Mouse (Mus musculus) forebrain, embryonic 13.5 days (tissue): Measurements from ENCODE around the gene H1fx. TPM values are rescaled to one million over a fixed set of nuclear protein-coding genes. Genes with fewer than 3 reads are reported as not detected.

ENCODE experiments used
- ATAC-seq: fragments of 200-750 bp; cut with Nextera tagmentation; 2 replicates; pipeline ENCODE4 v1.8.0; 2017
- H3K27ac ChIP-seq: fragments of 300-500 bp; sonication (generic); 2 replicates; pipeline ENCODE4 v1.5.1; 2015; ENCODE audit warnings: inconsistent platforms, mild to moderate bottlenecking, moderate library complexity
- H3K27me3 ChIP-seq: fragments of 300-500 bp; sonication (generic); 2 replicates; pipeline ENCODE4 v1.6.1; 2015; ENCODE audit warnings: mild to moderate bottlenecking, inconsistent platforms
- H3K36me3 ChIP-seq: fragments of 300-500 bp; sonication (generic); 2 replicates; pipeline ENCODE4 v1.6.1; 2015; ENCODE audit warnings: mild to moderate bottlenecking, inconsistent platforms; ENCODE audit not compliant: poor library complexity, severe bottlenecking
- H3K4me1 ChIP-seq: fragments of 300-500 bp; sonication (generic); 2 replicates; pipeline ENCODE4 v1.6.1; 2015; ENCODE audit warnings: inconsistent platforms
- H3K4me2 ChIP-seq: fragments of 300-500 bp; sonication (generic); 2 replicates; pipeline ENCODE4 v1.6.1; 2015; ENCODE audit warnings: inconsistent platforms, mild to moderate bottlenecking, moderate library complexity
- H3K4me3 ChIP-seq: fragments of 300-500 bp; sonication (generic); 2 replicates; pipeline ENCODE4 v1.5.1; 2015; ENCODE audit warnings: mild to moderate bottlenecking, inconsistent platforms
- H3K9ac ChIP-seq: fragments of 300-500 bp; sonication (generic); 2 replicates; pipeline ENCODE4 v1.6.1; 2015; ENCODE audit warnings: mild to moderate bottlenecking, inconsistent platforms
- H3K9me3 ChIP-seq: fragments of 300-500 bp; sonication (generic); replicated peaks from 2 replicates; pipeline ENCODE4 v1.6.1; 2016; ENCODE audit warnings: inconsistent platforms
- WGBS: fragments of 180-500 bp; shearing (Covaris S2); methylation state at CpG from one replicate; pipeline ENCODE4 v1.1.7; 2015; 5-methylcytosine and 5-hydroxymethylcytosine counted together
- polyA plus RNA-seq: library from polyadenylated mRNA; unstranded; fragments of >200 nt; fragmentation: Nextera tagmentation; extraction: Ambion mirVana; gene quantifications from 2 replicates; pipeline ENCODE4 v1.2.1, GENCODE M21; 2015

The H1fx gene
- polyA plus RNA-seq, 1 experiment from 2014 or later: 34.9 TPM

DNA sequence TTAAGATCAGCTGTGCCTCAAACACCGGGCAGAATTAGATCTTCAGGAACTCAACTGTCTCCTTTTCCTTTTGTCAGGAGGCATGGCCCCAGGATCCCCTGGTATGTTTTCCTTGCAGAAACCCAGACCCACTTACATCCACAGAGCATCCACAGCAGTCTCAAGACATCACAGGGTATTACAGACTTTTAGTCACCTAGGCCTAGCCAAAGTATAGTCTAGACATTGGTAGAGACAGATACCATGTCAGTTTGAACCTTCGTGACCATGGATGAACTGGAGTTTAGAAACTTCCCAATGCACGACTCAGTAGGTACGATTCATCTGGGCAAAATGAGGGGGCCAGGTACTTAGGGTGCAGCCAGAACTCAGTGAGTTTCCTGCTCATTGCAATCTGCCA is 16.9 kb upstream of the H1fx start:
- H3K27ac ChIP-seq: no peak overlapping the region
- no peaks in the 10 kb centered on the region for H3K9me3 ChIP-seq
- H3K27me3 ChIP-seq: no peaks in the 10 kb centered on the region
- H3K4me1 ChIP-seq: peaks cover 14% of the 10 kb centered on the region
- no peak overlapping the region for H3K9ac ChIP-seq
- no peak for ATAC-seq
- peaks cover 44% of the 10 kb centered on the region for H3K36me3 ChIP-seq
- no peak overlapping the region for H3K4me2 ChIP-seq
- WGBS: 90% methylated on average over 4 of the region's 4 CpGs
- H3K4me3 ChIP-seq: no peak overlapping the region

- H3K9ac ChIP-seq: no peak overlapping the region
- H3K36me3 ChIP-seq: peaks cover 38% of the 10 kb centered on the region
- H3K27ac ChIP-seq: no peak overlapping the region
- WGBS: 65% methylated on average over 7 of the region's 7 CpGs
- H3K4me2 ChIP-seq: no peak overlapping the region
- H3K27me3 ChIP-seq: no peaks in the 10 kb centered on the region
- H3K4me3 ChIP-seq: no peak overlapping the region
- no peaks in the 10 kb centered on the region for H3K9me3 ChIP-seq
- ATAC-seq: peak; percentile 31; the same call in 1 of the 2 replicates
- peaks cover 19% of the 10 kb centered on the region for H3K4me1 ChIP-seq
Observed at GRCm38 (mm10) chr6:87997706-87998265, 16.3 kb upstream of the H1fx start.

GRCm38 (mm10) chr6:87996606-87997005 is 15.2 kb upstream of the H1fx start:
- H3K27ac ChIP-seq: no peak overlapping the region
- no peaks in the 10 kb centered on the region for H3K27me3 ChIP-seq
- H3K9ac ChIP-seq: no peak overlapping the region
- H3K4me3 ChIP-seq: no peak overlapping the region
- peaks cover 26% of the 10 kb centered on the region for H3K36me3 ChIP-seq
- ATAC-seq: no peak
- peaks cover 31% of the 10 kb centered on the region for H3K4me1 ChIP-seq
- 91% methylated on average over 9 of the region's 9 CpGs for WGBS
- H3K9me3 ChIP-seq: no peaks in the 10 kb centered on the region
- H3K4me2 ChIP-seq: no peak overlapping the region

GRCm38 (mm10) chr6:87995519-87995918 is 14.1 kb upstream of the H1fx start:
- H3K9ac ChIP-seq: no peak overlapping the region
- WGBS: 89% methylated on average over 4 of the region's 4 CpGs

GRCm38 (mm10) chr6:87993790-87994571 is 12.5 kb upstream of the H1fx start:
- Histone ChIP-seq H3K27ac (peak overlapping the region; percentile 77), H3K27me3 (no peaks in the 10 kb centered on the region), H3K9ac (peak overlapping the region; percentile 45), H3K4me3 (peak overlapping the region; percentile 33), H3K4me1 (peaks cover 37% of the 10 kb centered on the region), H3K36me3 (peaks cover 6% of the 10 kb centered on the region; the same call in 1 of the 2 replicates), H3K9me3 (no peaks in the 10 kb centered on the region), H3K4me2 (peak overlapping the region; percentile 65)
- peak; percentile 87 for ATAC-seq
- 4% methylated on average over 18 of the region's 18 CpGs for WGBS

More at GRCm38 (mm10) chr6:87995519-87995918, 14.1 kb upstream of the H1fx start:
- H3K4me2 ChIP-seq: no peak overlapping the region
- H3K36me3 ChIP-seq: peaks cover 15% of the 10 kb centered on the region
- peak overlapping the region; percentile 61 for H3K27ac ChIP-seq
- no peaks in the 10 kb centered on the region for H3K27me3 ChIP-seq
- peaks cover 37% of the 10 kb centered on the region for H3K4me1 ChIP-seq
- no peaks in the 10 kb centered on the region for H3K9me3 ChIP-seq
- H3K4me3 ChIP-seq: no peak overlapping the region
- ATAC-seq: no peak

DNA sequence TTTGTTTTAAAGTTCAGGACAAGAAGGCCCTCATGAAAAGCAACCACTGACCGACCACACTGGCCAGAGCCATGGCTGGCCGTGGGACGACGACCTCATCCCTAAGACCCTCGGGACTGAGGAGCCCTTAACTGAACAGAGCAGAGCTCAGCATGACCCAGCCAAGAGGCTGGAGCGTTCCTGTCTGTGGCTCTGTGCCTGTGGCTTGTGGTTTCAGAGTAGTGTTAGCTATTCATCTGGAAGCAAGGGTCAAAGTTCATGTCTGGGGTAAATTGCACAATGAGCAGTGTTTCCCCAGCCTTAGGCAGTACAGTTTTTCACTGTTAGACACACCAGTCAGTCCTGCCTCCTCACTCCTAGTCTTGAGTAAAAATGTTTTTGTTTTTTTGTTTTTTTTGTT is 11.3 kb upstream of the H1fx start:
- no peak for ATAC-seq
- no peak overlapping the region for H3K4me2 ChIP-seq
- H3K9me3 ChIP-seq: no peaks in the 10 kb centered on the region
- no peak overlapping the region for H3K4me3 ChIP-seq
- peak overlapping the region; percentile 57 for H3K27ac ChIP-seq
- H3K4me1 ChIP-seq: peaks cover 37% of the 10 kb centered on the region
- no peak overlapping the region for H3K9ac ChIP-seq
- peaks cover 14% of the 10 kb centered on the region for H3K36me3 ChIP-seq
- 17% methylated on average over 6 of the region's 6 CpGs for WGBS
- H3K27me3 ChIP-seq: no peaks in the 10 kb centered on the region

DNA sequence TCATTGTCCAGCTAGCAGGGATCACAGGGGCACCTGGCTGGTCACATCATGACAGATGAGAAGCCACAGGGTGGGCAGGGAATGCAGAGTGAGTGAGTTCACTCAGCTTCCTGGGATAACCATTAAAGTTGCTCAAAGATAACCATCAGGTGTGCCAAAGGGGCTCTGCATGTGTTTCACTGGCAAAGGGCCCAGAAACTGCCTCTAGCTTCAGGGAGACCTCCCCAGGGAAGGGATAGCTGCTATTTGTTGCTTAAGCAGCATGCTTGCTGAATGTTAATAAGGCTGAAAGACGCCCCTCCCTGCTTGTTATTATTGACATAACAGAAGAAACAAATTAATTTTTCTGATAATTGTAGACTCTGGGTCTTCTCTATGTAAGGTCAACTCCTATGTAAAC is 10.4 kb upstream of the H1fx start:
- Histone ChIP-seq H3K27ac (peak overlapping the region; percentile 25; the same call in 1 of the 2 replicates), H3K9ac (no peak overlapping the region), H3K4me1 (peaks cover 37% of the 10 kb centered on the region), H3K4me2 (no peak overlapping the region), H3K9me3 (no peaks in the 10 kb centered on the region), H3K4me3 (no peak overlapping the region), H3K36me3 (peaks cover 22% of the 10 kb centered on the region), H3K27me3 (no peaks in the 10 kb centered on the region)
- no peak for ATAC-seq
- WGBS: 37% methylated on average over 1 of the region's 1 CpGs

DNA sequence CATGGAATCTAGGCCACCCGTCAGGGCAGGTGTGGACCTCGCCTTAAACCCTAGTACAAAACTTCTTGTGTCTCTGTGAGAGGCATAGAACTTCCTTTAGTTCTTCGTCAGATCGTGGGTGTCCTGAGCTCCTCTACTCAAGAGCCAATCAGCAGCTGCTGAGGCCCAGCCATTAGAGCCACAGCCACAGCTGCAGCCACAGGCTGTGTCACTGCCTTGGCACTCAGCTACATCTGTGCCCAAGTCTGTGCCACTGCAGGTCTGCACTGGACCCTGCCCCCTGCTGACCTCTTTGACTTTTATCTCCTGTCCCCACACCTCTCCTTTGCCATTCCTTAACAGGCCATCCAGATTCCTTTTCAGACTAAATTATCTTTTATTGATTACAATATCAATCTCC is 9.8 kb upstream of the H1fx start:
- H3K36me3 ChIP-seq: peaks cover 29% of the 10 kb centered on the region
- H3K4me1 ChIP-seq: peaks cover 37% of the 10 kb centered on the region
- H3K9me3 ChIP-seq: no peaks in the 10 kb centered on the region
- H3K9ac ChIP-seq: no peak overlapping the region
- 80% methylated on average over 4 of the region's 4 CpGs for WGBS
- H3K4me3 ChIP-seq: no peak overlapping the region
- no peak for ATAC-seq
- H3K4me2 ChIP-seq: no peak overlapping the region
- no peaks in the 10 kb centered on the region for H3K27me3 ChIP-seq
- H3K27ac ChIP-seq: no peak overlapping the region

- 0 out of 2 replicates have a peak overlapping the region, but pooled peaks have one; percentile 97 for H3K27ac ChIP-seq
- H3K4me3 ChIP-seq: peak overlapping the region; percentile 79
- H3K9me3 ChIP-seq: no peaks in the 10 kb centered on the region
- no peaks in the 10 kb centered on the region for H3K27me3 ChIP-seq
- H3K4me1 ChIP-seq: peaks cover 21% of the 10 kb centered on the region
- ATAC-seq: no peak
- peaks cover 42% of the 10 kb centered on the region for H3K36me3 ChIP-seq
- WGBS: 79% methylated on average over 9 of the region's 9 CpGs
- H3K4me2 ChIP-seq: peak overlapping the region; percentile 82
- H3K9ac ChIP-seq: peak overlapping the region; percentile 95
Observed at GRCm38 (mm10) chr6:87982506-87982905, 1.1 kb upstream of the H1fx start.

- Histone ChIP-seq H3K27me3 (no peaks in the 10 kb centered on the region), H3K27ac (peak overlapping the region; percentile 97), H3K9ac (peak overlapping the region; percentile 95), H3K4me2 (peak overlapping the region; percentile 82), H3K4me3 (peak overlapping the region; percentile 79), H3K36me3 (peaks cover 27% of the 10 kb centered on the region), H3K4me1 (peaks cover 21% of the 10 kb centered on the region), H3K9me3 (no peaks in the 10 kb centered on the region)
- peak; percentile 42 for ATAC-seq
- WGBS: under 1% methylated on average over 31 of the region's 56 CpGs
Observed at GRCm38 (mm10) chr6:87981030-87981485, 379 bp downstream of the H1fx start.

DNA sequence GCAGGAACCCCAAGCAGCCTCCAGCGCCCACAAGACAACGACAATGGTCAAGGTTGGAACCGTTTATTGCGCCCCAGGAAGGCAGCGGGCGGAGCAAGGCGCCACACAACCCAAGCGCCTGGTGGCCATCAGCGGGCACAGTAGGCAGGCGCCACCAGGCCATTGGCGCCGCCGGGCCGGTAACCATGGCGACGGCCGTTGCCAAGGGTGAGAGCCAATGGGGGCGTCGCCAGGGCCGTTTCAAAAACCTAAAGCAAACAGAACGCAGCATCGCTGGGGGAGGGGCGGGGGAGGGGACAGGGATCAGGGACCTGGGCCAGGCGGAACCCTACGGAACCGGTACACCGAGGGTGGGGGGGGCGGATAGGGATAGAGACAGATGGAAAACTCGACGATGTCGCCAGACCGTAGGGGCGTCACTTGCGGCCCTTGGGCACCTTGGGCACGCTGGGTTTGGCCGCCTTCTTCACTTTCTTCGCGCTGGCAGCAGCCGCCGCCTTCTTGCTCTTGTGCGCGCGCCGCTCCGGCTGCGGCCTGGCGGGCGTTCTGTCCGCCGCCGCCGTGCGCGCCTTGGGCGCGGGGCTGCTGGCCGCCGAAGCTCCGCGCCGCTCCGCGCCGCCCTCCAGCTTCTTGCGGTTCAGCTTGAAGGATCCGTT is 935 bp downstream of the H1fx start:
- H3K4me2 ChIP-seq: peak overlapping the region; percentile 82
- H3K9ac ChIP-seq: peak overlapping the region; percentile 95
- H3K4me1 ChIP-seq: peaks cover 21% of the 10 kb centered on the region
- WGBS: under 1% methylated on average over 64 of the region's 66 CpGs
- peaks cover 26% of the 10 kb centered on the region for H3K36me3 ChIP-seq
- ATAC-seq: peak; percentile 91
- peak overlapping the region; percentile 79 for H3K4me3 ChIP-seq
- H3K9me3 ChIP-seq: no peaks in the 10 kb centered on the region
- H3K27me3 ChIP-seq: no peaks in the 10 kb centered on the region
- H3K27ac ChIP-seq: peak overlapping the region; percentile 97

GRCm38 (mm10) chr6:87979728-87980127 is 1.7 kb downstream of the H1fx start:
- Histone ChIP-seq H3K36me3 (peaks cover 20% of the 10 kb centered on the region), H3K4me3 (peak overlapping the region; percentile 79), H3K27ac (peak overlapping the region; percentile 97), H3K4me1 (peaks cover 21% of the 10 kb centered on the region), H3K4me2 (peak overlapping the region; percentile 82), H3K9ac (peak overlapping the region; percentile 95), H3K9me3 (no peaks in the 10 kb centered on the region), H3K27me3 (no peaks in the 10 kb centered on the region)
- WGBS: 75% methylated on average over 3 of the region's 3 CpGs
- ATAC-seq: no peak
